Mouse (Mus musculus) MEL-GATA-1-ER (cell line): ENCODE data around the gene Rasal1.

Experiments used
- DNase-seq: peaks from one replicate; pipeline ENCODE4 v3.0.0-alpha.2; 2012; ENCODE audit warnings: low read depth; ENCODE audit errors: extremely low read depth

Gene Rasal1

GRCm38 (mm10) chr5:120648569-120649373 lies at the start of gene Rasal1:
Gene Rasal1 (plus strand): TSS chr5:120648812.
- peak; percentile 77 for DNase-seq

- DNase-seq = no peak
Measured at GRCm38 (mm10) chr5:120599625-120600024, 49.0 kb upstream of the Rasal1 start.

GRCm38 (mm10) chr5:120600946-120601668 lies 47.5 kb upstream of the Rasal1 start:
- no peak for DNase-seq

- DNase-seq = no peak
Measured at GRCm38 (mm10) chr5:120602210-120602609, 46.4 kb upstream of the Rasal1 start.

- DNase-seq = no peak
Measured at GRCm38 (mm10) chr5:120603515-120603914, 45.1 kb upstream of the Rasal1 start.

- DNase-seq = peak; percentile 66
Measured at GRCm38 (mm10) chr5:120604839-120605238, 43.8 kb upstream of the Rasal1 start.

- DNase-seq = no peak
Measured at GRCm38 (mm10) chr5:120605241-120605661, 43.4 kb upstream of the Rasal1 start.

- peak; percentile 88 for DNase-seq
Measured at GRCm38 (mm10) chr5:120605688-120606087, 42.9 kb upstream of the Rasal1 start.

- no peak for DNase-seq
Measured at GRCm38 (mm10) chr5:120606590-120607200, 41.9 kb upstream of the Rasal1 start.

- no peak for DNase-seq
Measured at GRCm38 (mm10) chr5:120607335-120607734, 41.3 kb upstream of the Rasal1 start.

- no peak for DNase-seq
Measured at GRCm38 (mm10) chr5:120609246-120609775, 39.3 kb upstream of the Rasal1 start.

- DNase-seq = no peak
Measured at GRCm38 (mm10) chr5:120610906-120611305, 37.7 kb upstream of the Rasal1 start.

GRCm38 (mm10) chr5:120611416-120611815 lies 37.2 kb upstream of the Rasal1 start:
- no peak for DNase-seq

- DNase-seq = peak; percentile 79
Measured at GRCm38 (mm10) chr5:120612442-120612821, 36.2 kb upstream of the Rasal1 start, which contains the start of the genes Rita1 and Ddx54. Gene Rita1 (minus strand): TSS chr5:120612589. Gene Ddx54 (plus strand): TSS chr5:120612739.

GRCm38 (mm10) chr5:120612822-120613604 lies 35.6 kb upstream of the Rasal1 start:
- peak; percentile 95 for DNase-seq

GRCm38 (mm10) chr5:120615903-120616302 lies 32.7 kb upstream of the Rasal1 start:
- no peak for DNase-seq

GRCm38 (mm10) chr5:120618778-120619177 lies 29.8 kb upstream of the Rasal1 start:
- DNase-seq = no peak

- no peak for DNase-seq
Measured at GRCm38 (mm10) chr5:120619201-120619600, 29.4 kb upstream of the Rasal1 start.

GRCm38 (mm10) chr5:120620375-120621077 lies 28.1 kb upstream of the Rasal1 start:
- DNase-seq = no peak

GRCm38 (mm10) chr5:120621078-120621765 lies 27.4 kb upstream of the Rasal1 start:
- DNase-seq = no peak
